Mouse (Mus musculus) myocyte (in vitro differentiated cells): ENCODE results near the gene Fan1. TPM values are rescaled to one million over a fixed set of nuclear protein-coding genes. Genes with fewer than 3 reads are reported as not detected.

Source experiments
- H3K27me3 ChIP-seq: one replicate; pipeline ENCODE4 v1.6.1; 2011; ENCODE audit not compliant: control insufficient read depth, insufficient read depth, insufficient read length
- H3K36me3 ChIP-seq: one replicate; pipeline ENCODE4 v1.6.1; 2011; ENCODE audit not compliant: control insufficient read depth, insufficient read depth
- H3K4me2 ChIP-seq: one replicate; pipeline ENCODE4 v1.6.1; 2011; ENCODE audit warnings: low read depth, control low read depth
- H3K4me3 ChIP-seq: one replicate; pipeline ENCODE4 v1.5.1; 2011; ENCODE audit warnings: mild to moderate bottlenecking, control low read depth, moderate library complexity
- H3K79me2 ChIP-seq: one replicate; pipeline ENCODE4 v1.6.1; 2011; ENCODE audit not compliant: control insufficient read depth, insufficient read depth
- H3ac ChIP-seq: one replicate; pipeline ENCODE4 v1.6.1; 2011; ENCODE audit not compliant: control insufficient read depth, insufficient read length
- CEBPB ChIP-seq: IDR thresholded peaks from 2 replicates; pipeline ENCODE4 v1.6.1; 2011; ENCODE audit warnings: mild to moderate bottlenecking, moderate library complexity; ENCODE audit not compliant: poor library complexity, insufficient read depth, severe bottlenecking
- E2F4 ChIP-seq: IDR thresholded peaks from one replicate; pipeline ENCODE4 v1.6.1; 2011; ENCODE audit warnings: mild to moderate bottlenecking, control low read depth, moderate library complexity; ENCODE audit not compliant: insufficient read depth
- MAX ChIP-seq: IDR thresholded peaks from one replicate; pipeline ENCODE4 v1.6.1; 2011; ENCODE audit warnings: low read depth, mild to moderate bottlenecking, control low read depth
- MYOD1 ChIP-seq, 3 experiments: IDR thresholded peaks; one replicate each; pipeline ENCODE4 v1.6.1; 2011; ENCODE audit warnings: control low read depth in 2 of 3, low read depth in 2 of 3, mild to moderate bottlenecking in 2 of 3, moderate library complexity in 1 of 3; ENCODE audit not compliant: insufficient read length in 2 of 3, control insufficient read depth in 1 of 3
- MYOG ChIP-seq, 3 experiments: IDR thresholded peaks; one replicate each; pipeline ENCODE4 v1.6.1; 2011; ENCODE audit warnings: control low read depth in 2 of 3, low read depth in 2 of 3, mild to moderate bottlenecking in 2 of 3; ENCODE audit not compliant: insufficient read length in 2 of 3, control insufficient read depth in 1 of 3, insufficient read depth in 1 of 3
- POLR2A ChIP-seq: IDR thresholded peaks from one replicate; pipeline ENCODE4 v1.6.1; 2011; ENCODE audit warnings: low read depth, mild to moderate bottlenecking, control low read depth, moderate library complexity; ENCODE audit not compliant: insufficient read length
- POLR2AphosphoS2 ChIP-seq: IDR thresholded peaks from one replicate; pipeline ENCODE4 v1.6.1; 2011; ENCODE audit warnings: low read depth, control low read depth; ENCODE audit not compliant: insufficient read length
- REST ChIP-seq: IDR thresholded peaks from one replicate; pipeline ENCODE4 v1.6.1; 2011; ENCODE audit warnings: mild to moderate bottlenecking, control low read depth, moderate library complexity; ENCODE audit not compliant: insufficient read depth, insufficient read length
- SRF ChIP-seq: IDR thresholded peaks from one replicate; pipeline ENCODE4 v1.6.1; 2011; ENCODE audit warnings: low read depth; ENCODE audit not compliant: control insufficient read depth, insufficient read length
- TCF12 ChIP-seq: IDR thresholded peaks from one replicate; pipeline ENCODE4 v1.6.1; 2011; ENCODE audit warnings: mild to moderate bottlenecking, control low read depth; ENCODE audit not compliant: poor library complexity, insufficient read depth, severe bottlenecking
- TCF3 ChIP-seq: IDR thresholded peaks from one replicate; pipeline ENCODE4 v1.6.1; 2011; ENCODE audit warnings: low read depth, control low read depth; ENCODE audit not compliant: insufficient read length
- USF1 ChIP-seq: IDR thresholded peaks from one replicate; pipeline ENCODE4 v1.6.1; 2011; ENCODE audit warnings: low read depth, mild to moderate bottlenecking, control low read depth, moderate library complexity
- polyA plus RNA-seq: library from polyadenylated mRNA; unstranded; fragments of >200 nt; fragmentation: generic; extraction: Trizol; gene quantifications from one replicate; pipeline ENCODE4 v1.2.1, GENCODE M21; 2012; ENCODE audit warnings: missing spikeins

Fan1 gene
- polyA plus RNA-seq, 1 experiment = 1.7 TPM

DNA sequence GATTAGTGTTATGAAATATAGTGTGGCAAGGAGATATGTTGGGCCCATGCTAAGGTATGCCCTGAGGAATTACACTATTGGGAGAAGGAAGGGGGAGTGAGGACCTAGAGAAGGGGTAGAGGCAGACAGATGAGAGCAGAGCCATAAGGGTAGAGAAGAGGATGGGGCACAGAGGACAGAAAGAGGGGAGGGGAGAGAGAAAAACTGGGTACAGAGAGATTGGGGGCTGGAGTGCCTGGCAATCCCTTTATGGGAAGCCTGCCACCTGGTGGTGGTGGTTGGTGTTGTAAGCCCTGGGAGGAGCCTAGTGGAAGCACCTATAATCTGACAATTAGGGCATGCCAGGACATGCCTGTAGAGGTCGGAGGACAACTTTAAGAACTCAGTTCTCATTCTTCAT lies 47.0 kb downstream of the Fan1 start:
- Histone ChIP-seq H3ac (no peak overlapping the region), H3K79me2 (no peaks in the 10 kb centered on the region), H3K4me2 (no peak overlapping the region), H3K36me3 (peaks cover 55% of the 10 kb centered on the region), H3K4me3 (no peak overlapping the region), H3K27me3 (no peaks in the 10 kb centered on the region)
- no peak for TF ChIP-seq REST
- TF ChIP-seq SRF = no peak
- no peak for TF ChIP-seq POLR2A
- TF ChIP-seq CEBPB = no peak
- TF ChIP-seq MYOD1 (IDR thresholded peaks at IDR 0.05; ENCODE audit: control insufficient read depth in 1 of 3, insufficient read length in 2 of 3, low read depth in 2 of 3) = no peak
- TF ChIP-seq MAX = no peak
- TF ChIP-seq TCF3 = no peak
- no peak for TF ChIP-seq E2F4
- no peak for TF ChIP-seq MYOG (IDR thresholded peaks at IDR 0.05; ENCODE audit: control insufficient read depth in 1 of 3, insufficient read depth in 1 of 3, insufficient read length in 2 of 3, low read depth in 2 of 3)
- TF ChIP-seq USF1 = no peak
- TF ChIP-seq TCF12 = no peak
- no peak for TF ChIP-seq POLR2AphosphoS2

DNA sequence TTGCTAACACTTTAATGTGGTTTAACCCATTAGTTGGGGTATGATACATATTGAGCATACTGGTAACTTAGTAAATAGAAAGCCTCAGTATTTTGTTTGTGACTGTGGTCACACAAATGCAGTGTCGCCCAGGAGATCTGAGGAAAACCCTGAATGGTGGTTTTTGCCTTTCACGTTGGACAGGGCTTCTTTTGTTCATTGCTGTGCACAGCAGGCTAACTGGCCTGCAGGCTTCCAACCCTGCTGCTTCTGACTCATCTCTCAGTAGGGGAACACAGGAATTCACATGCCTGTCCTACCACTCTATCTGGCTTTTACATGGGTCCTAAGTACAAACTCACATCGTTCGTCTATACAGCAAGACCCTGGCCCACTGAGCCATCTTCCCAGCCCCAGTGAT lies 52.2 kb downstream of the Fan1 start:
- Histone ChIP-seq H3K36me3 (peaks cover 76% of the 10 kb centered on the region), H3K79me2 (no peaks in the 10 kb centered on the region), H3K27me3 (no peaks in the 10 kb centered on the region), H3K4me3 (no peak overlapping the region), H3K4me2 (no peak overlapping the region), H3ac (no peak overlapping the region)
- TF ChIP-seq MYOG (IDR thresholded peaks at IDR 0.05; ENCODE audit: control insufficient read depth in 1 of 3, insufficient read depth in 1 of 3, insufficient read length in 2 of 3, low read depth in 2 of 3) (no peak), MYOD1 (IDR thresholded peaks at IDR 0.05; ENCODE audit: control insufficient read depth in 1 of 3, insufficient read length in 2 of 3, low read depth in 2 of 3) (no peak), MAX (no peak), REST (no peak), SRF (no peak), E2F4 (no peak), POLR2AphosphoS2 (no peak), POLR2A (no peak), TCF3 (no peak), CEBPB (no peak)

DNA sequence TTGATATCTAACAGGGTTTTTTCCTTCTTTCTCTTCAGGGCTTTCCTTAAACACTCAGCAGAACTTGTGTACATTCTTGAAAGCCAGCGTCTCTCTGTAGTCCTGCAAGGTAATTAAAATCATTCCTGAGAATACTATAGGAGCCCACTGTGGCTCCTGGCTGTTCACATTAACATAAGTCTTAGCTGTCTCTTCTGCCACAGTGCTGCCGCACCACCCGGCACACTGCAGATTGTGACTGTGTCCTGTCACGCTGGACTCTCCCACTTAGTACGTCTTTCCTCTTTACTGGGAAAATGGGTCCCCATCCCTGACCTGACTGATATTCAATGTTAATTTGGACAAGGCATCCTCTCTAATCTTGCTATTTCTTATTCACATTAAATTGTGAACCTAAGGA lies 52.8 kb downstream of the Fan1 start:
- Histone ChIP-seq H3ac (no peak overlapping the region), H3K36me3 (peaks cover 79% of the 10 kb centered on the region), H3K27me3 (no peaks in the 10 kb centered on the region), H3K4me3 (no peak overlapping the region), H3K4me2 (no peak overlapping the region), H3K79me2 (no peaks in the 10 kb centered on the region)
- TF ChIP-seq MAX (no peak), TCF12 (no peak), CEBPB (no peak), MYOD1 (IDR thresholded peaks at IDR 0.05; ENCODE audit: control insufficient read depth in 1 of 3, insufficient read length in 2 of 3, low read depth in 2 of 3) (no peak), USF1 (no peak), REST (no peak), MYOG (IDR thresholded peaks at IDR 0.05; ENCODE audit: control insufficient read depth in 1 of 3, insufficient read depth in 1 of 3, insufficient read length in 2 of 3, low read depth in 2 of 3) (no peak), TCF3 (no peak), POLR2A (no peak), POLR2AphosphoS2 (no peak), SRF (no peak), E2F4 (no peak)

DNA sequence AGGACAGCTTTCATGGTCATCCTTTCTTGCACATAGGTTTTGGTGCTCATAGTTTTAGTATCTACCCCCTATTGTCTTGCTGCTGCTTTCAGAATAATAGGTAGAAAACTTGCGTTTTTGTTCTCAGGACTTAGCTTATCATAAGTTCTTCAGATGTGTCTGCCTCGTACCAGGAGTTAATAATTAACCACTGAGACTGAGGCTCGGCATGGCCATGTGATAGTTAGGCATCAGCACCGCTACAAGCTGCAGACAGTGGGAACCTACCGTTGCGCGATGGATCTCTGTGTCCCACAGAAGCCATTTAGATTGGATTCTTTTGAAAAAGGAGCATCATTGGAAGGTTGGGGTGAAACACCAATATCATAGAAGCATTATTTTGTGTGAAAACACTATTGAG lies 61.1 kb downstream of the Fan1 start:
- peaks cover 56% of the 10 kb centered on the region for H3K36me3 ChIP-seq
- H3K27me3 ChIP-seq = no peaks in the 10 kb centered on the region
- no peak overlapping the region for H3K4me3 ChIP-seq
- no peak overlapping the region for H3K4me2 ChIP-seq
- H3ac ChIP-seq = no peak overlapping the region
- TF ChIP-seq CEBPB = no peak
- TF ChIP-seq TCF3 = no peak
- TF ChIP-seq POLR2A = no peak
- TF ChIP-seq USF1 = no peak
- H3K79me2 ChIP-seq = no peaks in the 10 kb centered on the region

DNA sequence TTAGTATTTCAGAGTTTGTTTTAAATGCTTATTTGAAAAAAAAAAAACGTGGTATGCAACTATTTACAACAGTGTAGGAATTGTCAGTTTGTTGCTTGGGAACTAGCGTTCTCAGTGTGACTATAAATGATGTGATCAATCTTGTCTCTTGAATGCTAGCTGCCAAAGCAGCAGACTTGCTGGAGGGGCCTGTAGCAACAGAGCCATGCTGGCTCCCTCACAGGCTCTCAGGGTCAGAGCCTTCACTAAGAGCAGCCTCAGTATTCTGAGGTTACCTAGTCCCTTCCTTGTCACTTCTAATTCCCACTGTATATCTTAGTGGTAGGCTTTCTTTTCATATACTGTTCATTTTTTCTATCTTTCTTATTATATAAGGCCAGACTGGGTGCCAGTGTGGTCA lies 63.1 kb downstream of the Fan1 start:
- Histone ChIP-seq H3K79me2 (no peaks in the 10 kb centered on the region), H3K36me3 (peaks cover 36% of the 10 kb centered on the region), H3K4me2 (no peak overlapping the region), H3K4me3 (no peak overlapping the region), H3ac (no peak overlapping the region), H3K27me3 (no peaks in the 10 kb centered on the region)
- no peak for TF ChIP-seq MYOG (IDR thresholded peaks at IDR 0.05; ENCODE audit: control insufficient read depth in 1 of 3, insufficient read depth in 1 of 3, insufficient read length in 2 of 3, low read depth in 2 of 3)
- TF ChIP-seq MYOD1 (IDR thresholded peaks at IDR 0.05; ENCODE audit: control insufficient read depth in 1 of 3, insufficient read length in 2 of 3, low read depth in 2 of 3) = no peak
- no peak for TF ChIP-seq MAX
- TF ChIP-seq TCF3 = no peak
- no peak for TF ChIP-seq USF1
- TF ChIP-seq POLR2A = no peak
- no peak for TF ChIP-seq TCF12
- TF ChIP-seq CEBPB = no peak
- no peak for TF ChIP-seq REST
- TF ChIP-seq SRF = no peak
- no peak for TF ChIP-seq E2F4
- no peak for TF ChIP-seq POLR2AphosphoS2

DNA sequence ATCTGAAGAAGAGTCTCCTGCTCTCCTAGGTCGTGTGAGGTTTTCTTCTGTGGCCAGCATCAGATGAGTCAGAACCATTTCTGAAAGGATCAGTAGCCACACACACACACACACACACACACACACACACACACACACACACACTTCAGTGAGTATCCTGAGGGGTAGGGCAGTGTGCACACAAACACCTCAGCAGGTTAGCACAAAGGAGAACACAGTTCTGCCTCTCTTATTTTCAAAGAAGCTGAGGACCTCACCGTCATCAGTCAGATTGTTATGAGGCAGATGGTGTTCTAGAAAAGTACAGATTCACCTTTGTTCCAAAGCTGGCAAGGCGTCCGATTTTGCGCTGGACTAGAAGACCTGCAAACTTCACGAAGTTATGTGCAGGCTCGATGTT lies 63.7 kb downstream of the Fan1 start:
- peaks cover 34% of the 10 kb centered on the region for H3K36me3 ChIP-seq

More for the DNA sequence above, 63.7 kb downstream of the Fan1 start:
- H3K4me3 ChIP-seq = no peak overlapping the region
- no peak overlapping the region for H3ac ChIP-seq
- H3K4me2 ChIP-seq = no peak overlapping the region
- no peaks in the 10 kb centered on the region for H3K27me3 ChIP-seq
- no peak for TF ChIP-seq TCF12
- TF ChIP-seq TCF3 = no peak
- no peak for TF ChIP-seq MYOD1 (IDR thresholded peaks at IDR 0.05; ENCODE audit: control insufficient read depth in 1 of 3, insufficient read length in 2 of 3, low read depth in 2 of 3)
- TF ChIP-seq MYOG (IDR thresholded peaks at IDR 0.05; ENCODE audit: control insufficient read depth in 1 of 3, insufficient read depth in 1 of 3, insufficient read length in 2 of 3, low read depth in 2 of 3) = no peak
- no peak for TF ChIP-seq POLR2AphosphoS2
- no peak for TF ChIP-seq CEBPB
- TF ChIP-seq USF1 = no peak
- no peak for TF ChIP-seq REST
- TF ChIP-seq POLR2A = no peak
- no peak for TF ChIP-seq E2F4
- no peak for TF ChIP-seq MAX
- no peak for TF ChIP-seq SRF
- H3K79me2 ChIP-seq = no peaks in the 10 kb centered on the region
